Mouse (Mus musculus) gonadal fat pad, adult 2 months (tissue): Measurements from ENCODE around the gene Skint7. TPM values are rescaled to one million over a fixed set of nuclear protein-coding genes. Genes with fewer than 3 reads are reported as not detected.
"Not testable (repeated sequence)": the region's sequence is repeated elsewhere in the genome, so short reads cannot be mapped to it uniquely, and the experiment has no call there.

Experiments
- DNase-seq: peaks from one replicate; pipeline ENCODE4 v3.0.0-alpha.2; 2012; ENCODE audit warnings: low read depth
- polyA plus RNA-seq: library from polyadenylated mRNA; depleted of rRNA; stranded (reverse); fragments of >200 nt; gene quantifications from 2 replicates; pipeline ENCODE4 v1.2.3, GENCODE M21; 2012; rRNA removed

Gene Skint7
- not detected in 2 replicates for polyA plus RNA-seq

DNA sequence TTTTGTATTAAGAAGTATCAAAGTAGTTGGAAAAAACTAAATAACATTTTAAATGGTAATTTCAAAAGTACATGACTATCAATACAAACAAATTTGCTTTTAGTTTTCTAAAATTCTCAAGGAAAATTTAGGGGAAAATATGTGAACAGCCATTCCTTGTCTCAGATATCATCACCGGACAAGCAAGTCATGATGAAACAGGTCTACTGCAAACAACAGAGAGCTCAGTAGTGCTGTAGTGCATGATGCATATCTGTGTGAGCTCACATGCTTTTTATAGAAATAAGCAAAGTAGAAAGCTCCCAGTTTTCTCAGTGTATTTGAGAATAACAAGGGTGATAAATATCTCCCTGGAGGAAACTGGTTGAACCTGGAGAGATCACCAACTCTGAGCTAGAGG is at the start of gene Skint7:
Gene Skint7 (plus strand): TSS at position 301 of the 400 bp plus-strand sequence.
- no peak for DNase-seq

DNA sequence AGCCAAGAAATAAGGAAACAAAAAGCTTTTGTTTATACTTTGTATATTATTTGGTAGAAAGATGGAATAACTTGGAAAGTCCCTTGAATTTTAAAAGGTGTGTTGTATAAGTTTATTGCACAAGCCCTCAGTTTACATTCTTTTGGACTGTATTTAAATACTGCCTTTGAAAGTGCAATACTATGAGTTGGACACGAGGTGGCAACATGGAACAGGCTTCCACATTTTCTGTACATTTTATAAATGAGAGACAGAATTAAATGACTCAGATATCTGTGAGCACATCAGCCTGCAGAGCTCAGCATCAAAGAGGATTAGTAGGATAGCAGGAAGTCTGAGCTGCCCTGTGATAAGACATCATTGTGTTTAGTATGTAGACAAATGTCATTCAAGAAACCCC is 11.4 kb upstream of the Skint7 start:
- DNase-seq: no peak

- not testable (repeated sequence) for DNase-seq
These were observed 9.5 kb upstream of the Skint7 start for GRCm38 (mm10) chr4:111963241-111963640.

GRCm38 (mm10) chr4:111963669-111964068 is 9.1 kb upstream of the Skint7 start:
- no peak for DNase-seq

DNA sequence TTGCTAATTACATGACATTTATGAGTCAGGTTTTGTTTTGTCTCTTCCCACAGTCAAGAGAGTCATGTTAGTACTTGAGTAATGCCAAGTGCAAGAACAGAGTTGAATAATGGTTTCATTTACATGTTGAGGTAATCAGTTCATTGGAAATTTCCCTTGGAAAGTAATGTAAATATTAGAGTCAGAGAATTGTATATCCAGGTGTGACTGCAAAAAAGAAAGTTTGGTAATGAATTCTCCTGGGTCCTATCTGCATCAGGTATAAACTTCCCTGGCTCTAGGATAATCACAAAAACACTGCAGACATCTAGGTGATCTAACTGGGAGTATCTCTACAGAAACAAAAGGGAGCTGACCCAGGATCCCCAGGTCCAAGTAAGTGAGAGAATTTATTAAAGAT is 33.2 kb downstream of the Skint7 start, which contains the start of gene Skint1:
Gene Skint1 (plus strand): TSS at position 301 of the 400 bp plus-strand sequence.
- no peak for DNase-seq

Other genes starting within 250 kb of the Skint7 start
- gene Slc5a9, start 70.0 kb upstream of the Skint7 start, polyA plus RNA-seq: 2.0 and 3.9 TPM in 2 replicates
- gene Skint8, start 53.5 kb upstream of the Skint7 start, polyA plus RNA-seq: not detected in 2 replicates
- not detected in 2 replicates for gene Skint1, start 33.3 kb downstream of the Skint7 start, polyA plus RNA-seq
- gene Skint4, start 99.1 kb downstream of the Skint7 start, polyA plus RNA-seq: not detected in 2 replicates